Mouse (Mus musculus) urinary bladder, postnatal 0 days (tissue): ENCODE results near the gene Heatr5a. TPM values are rescaled to one million over a fixed set of nuclear protein-coding genes. Genes with fewer than 3 reads are reported as not detected.

ENCODE experiments used
- polyA plus RNA-seq: library from polyadenylated mRNA; unstranded; fragments of >200 nt; fragmentation: Nextera tagmentation; extraction: Ambion mirVana; gene quantifications from 2 replicates; pipeline ENCODE4 v1.2.1, GENCODE M21; 2015

The Heatr5a gene
- polyA plus RNA-seq: 7.2 and 8.5 TPM in 2 replicates

GRCm38 (mm10) chr12:51971070-51971664, at the start of gene Heatr5a:
Heatr5a (minus strand) TSS chr12:51971321.

GRCm38 (mm10) chr12:52005877-52006632, 34.9 kb upstream of the Heatr5a start, which contains the start of gene Dtd2:
Dtd2 (minus strand) TSS chr12:52006501.

GRCm38 (mm10) chr12:51829290-51830076, 141.6 kb downstream of the Heatr5a start, which contains the start of gene Hectd1:
Hectd1 (minus strand) TSS chr12:51829536.

Other genes with a start within 250 kb of the Heatr5a start
- 27.2 and 27.8 TPM in 2 replicates for gene Hectd1, start 141.8 kb downstream of the Heatr5a start, polyA plus RNA-seq
- 17.8 and 19.1 TPM in 2 replicates for gene Dtd2, start 35.2 kb upstream of the Heatr5a start, polyA plus RNA-seq
- not detected in 2 replicates for gene Gpr33, start 56.7 kb upstream of the Heatr5a start, polyA plus RNA-seq
- gene Nubpl, start 126.4 kb upstream of the Heatr5a start, polyA plus RNA-seq: 5.6 and 5.7 TPM in 2 replicates